Mouse (Mus musculus) spleen, adult 2 months (tissue): Measurements from ENCODE around the gene Il21. TPM values are rescaled to one million over a fixed set of nuclear protein-coding genes. Genes with fewer than 3 reads are reported as not detected.

Experiments used
- DNase-seq, 2 experiments: peaks; one replicate each; pipeline versions ENCODE4 v3.0.0 to v3.0.0-alpha.2; 2012 to 2021; ENCODE audit warnings: low spot score in 2 of 2, low read depth in 1 of 2
- H3K27ac ChIP-seq: fragments of 200-500 bp; 2 replicates; pipeline ENCODE4 v1.5.1; 2012; ENCODE audit warnings: low read length, inconsistent platforms; ENCODE audit not compliant: insufficient read depth
- H3K27me3 ChIP-seq: fragments of 200-500 bp; 2 replicates; pipeline ENCODE4 v1.6.1; 2012; ENCODE audit warnings: mild to moderate bottlenecking, moderate library complexity, low read length, inconsistent platforms; ENCODE audit not compliant: control insufficient read depth, insufficient read depth
- H3K36me3 ChIP-seq: fragments of 200-500 bp; 2 replicates; pipeline ENCODE4 v1.6.1; 2012; ENCODE audit warnings: mild to moderate bottlenecking, low read length, inconsistent platforms; ENCODE audit not compliant: control insufficient read depth, insufficient read depth
- H3K4me1 ChIP-seq: fragments of 200-500 bp; 2 replicates; pipeline ENCODE4 v1.6.1; 2011; ENCODE audit warnings: inconsistent platforms; ENCODE audit not compliant: control insufficient read depth, insufficient read depth, insufficient read length
- H3K4me3 ChIP-seq: fragments of 200-500 bp; 2 replicates; pipeline ENCODE4 v1.5.1; 2011; ENCODE audit warnings: mild to moderate bottlenecking, inconsistent platforms; ENCODE audit not compliant: insufficient read depth, insufficient read length; ENCODE audit errors: extremely low read depth
- CTCF ChIP-seq: fragments of 200-500 bp; IDR thresholded peaks from 2 replicates; pipeline ENCODE4 v1.5.1; 2011; ENCODE audit warnings: mild to moderate bottlenecking, inconsistent platforms; ENCODE audit not compliant: insufficient read depth, insufficient read length, insufficient replicate concordance; ENCODE audit errors: extremely low read depth
- POLR2A ChIP-seq: fragments of 200-500 bp; IDR thresholded peaks from 2 replicates; pipeline ENCODE4 v1.6.1; 2011; ENCODE audit warnings: low read depth, low read length, inconsistent platforms
- WGBS: fragments of 180-500 bp; shearing (Covaris S2); methylation state at CpG from one replicate; pipeline ENCODE4 v1.1.7; 2018; 5-methylcytosine and 5-hydroxymethylcytosine counted together
- polyA plus RNA-seq: library from polyadenylated mRNA; depleted of rRNA; stranded (reverse); fragments of >200 nt; gene quantifications from 2 replicates; pipeline ENCODE4 v1.2.3, GENCODE M21; 2012

The Il21 gene
- polyA plus RNA-seq, 1 experiment = not detected

DNA sequence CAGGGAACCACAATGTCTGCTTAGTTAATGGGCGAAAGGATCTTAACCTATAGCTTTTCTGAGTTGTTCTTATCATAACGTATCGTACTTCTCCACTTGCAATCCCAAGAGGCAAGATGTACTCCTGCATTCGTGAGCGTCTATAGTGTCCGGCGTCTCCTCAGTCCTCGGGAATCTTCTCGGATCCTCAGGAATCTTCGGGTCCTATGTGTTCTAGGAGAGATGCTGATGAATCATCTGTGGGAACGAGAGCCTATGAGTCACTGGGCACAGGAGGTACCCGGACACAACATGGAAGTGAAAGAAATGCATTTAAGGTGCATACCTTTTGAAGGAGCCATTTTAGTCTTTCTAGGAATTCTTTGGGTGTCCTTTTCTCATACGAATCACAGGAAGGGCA lies 7.3 kb downstream of the Il21 start:
- WGBS = 89% methylated on average over 13 of the region's 13 CpGs
- H3K36me3 ChIP-seq = no peaks in the 10 kb centered on the region
- no peak for DNase-seq
- TF ChIP-seq CTCF (no peak), POLR2A (no peak)
- no peak overlapping the region for H3K4me3 ChIP-seq
- H3K27me3 ChIP-seq = no peaks in the 10 kb centered on the region
- no peaks in the 10 kb centered on the region for H3K4me1 ChIP-seq
- H3K27ac ChIP-seq = no peak overlapping the region

DNA sequence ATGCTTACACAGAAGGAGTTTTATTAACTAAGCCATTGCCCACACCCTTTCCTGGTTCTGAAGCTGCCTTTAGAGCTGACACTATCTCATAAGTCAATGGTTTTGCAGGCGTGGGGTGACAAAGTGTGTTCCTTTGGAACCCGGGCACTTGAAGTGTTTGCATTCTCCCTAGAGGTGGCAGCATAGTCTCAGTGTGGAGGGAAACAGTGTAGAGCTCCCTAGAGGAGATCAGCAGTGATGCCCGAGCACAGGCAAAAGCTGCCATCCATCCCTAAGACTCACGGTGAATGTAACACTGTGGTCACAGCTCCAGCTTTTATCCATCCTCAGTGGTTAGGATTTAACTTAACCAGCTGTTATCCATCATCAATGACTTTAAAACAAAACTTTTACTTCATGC lies 13.4 kb downstream of the Il21 start:
- no peak for DNase-seq
- H3K27ac ChIP-seq = no peak overlapping the region
- H3K4me1 ChIP-seq = no peaks in the 10 kb centered on the region
- H3K36me3 ChIP-seq = no peaks in the 10 kb centered on the region
- TF ChIP-seq CTCF (peak; percentile 34; the same call in 1 of the 2 replicates), POLR2A (no peak)
- H3K4me3 ChIP-seq = no peak overlapping the region
- WGBS = 26% methylated on average over 4 of the region's 4 CpGs
- no peaks in the 10 kb centered on the region for H3K27me3 ChIP-seq

DNA sequence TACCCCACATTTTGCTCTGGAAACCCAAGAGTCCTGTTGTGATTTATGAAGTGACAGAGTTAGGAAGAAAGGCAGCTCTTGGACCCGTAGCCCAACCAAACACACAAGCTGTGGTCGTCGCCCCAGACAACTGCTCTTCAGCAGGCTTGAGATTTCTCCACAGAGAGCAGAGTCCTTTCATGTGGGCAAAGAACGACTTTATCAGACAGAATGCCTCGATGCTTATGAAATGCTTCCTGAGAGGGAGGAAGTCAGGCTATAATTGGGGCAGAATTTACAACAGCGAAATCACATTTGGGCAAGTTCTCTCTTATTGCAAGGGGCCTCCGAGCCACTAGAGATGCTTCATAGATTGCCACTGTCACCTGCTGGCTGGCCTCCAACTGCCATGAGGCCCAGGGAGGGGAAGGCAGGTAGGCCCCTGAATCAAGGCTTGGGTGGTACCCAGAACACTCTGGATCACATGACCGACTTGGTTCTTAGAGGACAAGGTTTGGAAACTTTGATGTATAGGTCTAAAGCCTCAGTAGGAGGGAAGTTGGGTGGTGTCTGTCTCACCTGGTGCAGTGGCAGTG lies 27.1 kb downstream of the Il21 start:
- H3K4me3 ChIP-seq = no peak overlapping the region
- H3K36me3 ChIP-seq = no peaks in the 10 kb centered on the region
- no peak for TF ChIP-seq CTCF
- no peak for TF ChIP-seq POLR2A
- WGBS = 12% methylated on average over 8 of the region's 8 CpGs
- peak overlapping the region; percentile 37; the same call in 1 of the 2 replicates for H3K27ac ChIP-seq
- peaks cover 3% of the 10 kb centered on the region; the same call in 1 of the 2 replicates for H3K4me1 ChIP-seq
- peak; percentile 11 to 46 for DNase-seq
- H3K27me3 ChIP-seq = no peaks in the 10 kb centered on the region

DNA sequence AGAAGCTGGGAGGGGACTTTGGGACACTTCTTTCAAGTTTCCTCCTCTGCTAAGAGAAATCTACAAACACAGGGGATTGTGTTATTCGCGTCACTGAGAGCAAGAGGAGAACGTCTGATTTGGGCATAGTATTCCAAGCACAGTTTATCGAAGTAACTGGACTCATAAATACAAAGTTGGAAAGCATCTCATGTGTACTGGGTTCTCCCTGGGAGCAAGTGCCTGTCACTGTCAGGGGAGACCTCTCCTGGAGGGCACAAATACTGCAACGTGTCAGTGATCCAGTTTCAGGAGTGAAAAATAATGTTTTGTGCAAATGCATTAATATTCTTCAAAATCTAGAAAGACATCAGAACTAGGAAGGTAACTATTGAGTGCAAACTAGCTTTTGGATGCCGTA lies 27.9 kb downstream of the Il21 start:
- Histone ChIP-seq H3K27me3 (no peaks in the 10 kb centered on the region), H3K4me1 (peaks cover 3% of the 10 kb centered on the region; the same call in 1 of the 2 replicates), H3K4me3 (no peak overlapping the region), H3K36me3 (no peaks in the 10 kb centered on the region), H3K27ac (no peak overlapping the region)
- WGBS = 15% methylated on average over 6 of the region's 6 CpGs
- no peak for TF ChIP-seq POLR2A
- TF ChIP-seq CTCF = peak; percentile 7; the same call in 1 of the 2 replicates
- DNase-seq = no peak

DNA sequence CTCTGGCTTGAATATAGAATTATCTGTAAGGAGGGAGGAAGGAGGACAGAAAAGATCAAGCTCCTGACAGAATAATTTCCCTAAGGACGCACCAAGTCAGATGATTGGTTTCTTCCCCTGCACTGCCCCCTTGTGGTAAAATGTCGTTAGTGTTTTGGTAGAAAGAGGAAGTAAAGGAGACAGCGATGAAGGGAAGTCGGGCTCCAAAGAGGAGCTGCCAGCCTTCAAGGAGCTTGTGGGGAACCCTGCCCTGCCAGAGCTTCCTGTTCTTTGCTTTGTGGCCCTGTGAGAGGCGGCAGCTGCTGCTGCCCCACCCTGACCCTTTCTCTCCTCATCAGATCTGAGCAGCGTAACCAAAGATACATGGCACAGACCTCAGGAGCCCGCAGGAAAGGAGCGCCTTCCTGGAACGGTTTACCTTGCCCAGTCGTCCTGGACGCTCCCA lies 28.4 kb downstream of the Il21 start:
- 0 out of 2 replicates have a peak overlapping the region, but pooled peaks have one; percentile 6 for H3K27ac ChIP-seq

DNA sequence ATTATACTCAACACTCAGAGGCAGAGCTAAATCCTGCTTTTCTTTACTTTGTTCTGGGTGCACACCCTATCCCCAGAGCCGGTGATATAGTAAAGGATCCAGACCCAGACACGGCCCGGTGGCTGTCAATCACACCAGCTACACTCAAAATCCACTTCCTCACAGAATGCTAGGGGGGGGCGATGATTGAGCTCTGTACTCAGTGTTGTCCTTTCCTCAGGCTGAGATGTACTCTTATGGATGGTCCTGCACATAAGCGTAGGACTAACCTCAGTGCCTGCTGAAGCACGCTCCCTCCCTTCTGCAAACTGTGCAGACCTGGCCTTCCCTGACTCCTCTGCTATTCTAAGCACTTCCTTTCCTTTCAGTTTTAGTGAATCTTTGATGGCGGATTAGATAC lies 29.6 kb downstream of the Il21 start:
- DNase-seq = no peak
- Histone ChIP-seq H3K4me1 (peaks cover 3% of the 10 kb centered on the region; the same call in 1 of the 2 replicates), H3K4me3 (no peak overlapping the region), H3K27ac (no peak overlapping the region), H3K27me3 (no peaks in the 10 kb centered on the region), H3K36me3 (no peaks in the 10 kb centered on the region)
- no peak for TF ChIP-seq POLR2A
- no peak for TF ChIP-seq CTCF
- WGBS = 77% methylated on average over 7 of the region's 7 CpGs

More for the DNA sequence above, 28.4 kb downstream of the Il21 start:
- H3K4me1 ChIP-seq = peaks cover 3% of the 10 kb centered on the region; the same call in 1 of the 2 replicates
- H3K4me3 ChIP-seq = peak overlapping the region; percentile 58
- WGBS = under 1% methylated on average over 11 of the region's 11 CpGs
- H3K36me3 ChIP-seq = no peaks in the 10 kb centered on the region
- DNase-seq = peak; percentile 68 to 71
- no peaks in the 10 kb centered on the region for H3K27me3 ChIP-seq
- TF ChIP-seq CTCF (peak; percentile 39; the same call in 1 of the 2 replicates), POLR2A (no peak)

DNA sequence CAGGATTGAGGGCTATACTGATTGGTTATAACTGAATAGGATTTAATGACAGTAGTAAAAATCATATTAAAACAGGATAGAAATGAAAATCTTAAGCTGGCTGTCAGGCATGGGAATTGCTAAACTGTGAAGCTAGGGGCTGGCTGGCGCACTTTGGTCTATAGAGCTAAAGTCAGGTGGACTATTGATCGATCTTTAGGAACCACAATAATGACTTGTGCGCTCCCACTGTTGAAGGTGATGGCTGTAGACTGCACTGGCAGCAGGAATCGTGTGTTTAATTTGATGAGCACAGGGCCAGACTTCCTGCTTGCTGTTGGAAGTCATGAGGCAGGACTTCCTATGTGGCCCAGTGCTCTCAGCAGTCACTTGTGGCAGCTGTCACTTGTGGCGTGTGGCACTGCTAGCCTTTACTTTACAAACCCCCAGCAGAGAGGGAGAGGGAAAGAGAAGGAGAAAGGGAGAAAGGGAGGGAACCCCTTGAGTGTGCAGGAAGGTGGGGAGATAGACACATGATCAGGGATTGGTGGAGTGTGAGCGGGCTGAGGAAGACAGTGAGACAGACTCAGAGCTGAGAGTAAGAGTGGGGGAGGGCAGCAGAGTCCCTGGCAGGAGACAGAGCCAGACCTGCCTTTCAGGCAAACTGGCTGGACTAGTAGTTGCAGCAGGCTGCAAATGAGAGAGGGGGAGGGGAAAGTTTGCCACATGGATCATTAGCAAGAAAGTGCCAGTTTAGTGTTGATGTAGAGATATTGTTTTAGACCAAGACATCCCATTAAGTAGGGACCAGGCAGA lies 31.1 kb downstream of the Il21 start:
- 46% methylated on average over 6 of the region's 6 CpGs for WGBS
- no peak for DNase-seq
- H3K27me3 ChIP-seq = no peaks in the 10 kb centered on the region
- no peak overlapping the region for H3K4me3 ChIP-seq
- H3K27ac ChIP-seq = no peak overlapping the region
- no peak for TF ChIP-seq POLR2A
- TF ChIP-seq CTCF = no peak
- no peaks in the 10 kb centered on the region for H3K36me3 ChIP-seq
- peaks cover 3% of the 10 kb centered on the region; the same call in 1 of the 2 replicates for H3K4me1 ChIP-seq
